Mouse (Mus musculus) heart, adult 2 months (tissue): ENCODE measurements at regions not wholly inside any gene's neighbourhood (a gene's known extent, or its start where the extent isn't known, plus 50 kb on each side); places are given as distances from the start of the nearest gene placed in this dataset.

Source experiments
- CTCF ChIP-seq: fragments of 200-600 bp; IDR thresholded peaks from 2 replicates; pipeline ENCODE4 v1.8.1; 2022; ENCODE audit warnings: antibody characterized with exemption, mild to moderate bottlenecking, moderate library complexity
- POLR2A ChIP-seq: fragments of 200-500 bp; IDR thresholded peaks from 2 replicates; pipeline ENCODE4 v1.6.1; 2011; ENCODE audit warnings: mild to moderate bottlenecking, low read depth, low read length, control low read depth; ENCODE audit not compliant: insufficient read depth

- TF ChIP-seq CTCF: no peak
- TF ChIP-seq POLR2A: no peak
Observed at GRCm38 (mm10) chr3:70500245-70500858, 492.9 kb downstream of the Otol1 start.
